Mouse (Mus musculus): ENCODE results near the gene Upk3bl.

Gene Upk3bl

DNA sequence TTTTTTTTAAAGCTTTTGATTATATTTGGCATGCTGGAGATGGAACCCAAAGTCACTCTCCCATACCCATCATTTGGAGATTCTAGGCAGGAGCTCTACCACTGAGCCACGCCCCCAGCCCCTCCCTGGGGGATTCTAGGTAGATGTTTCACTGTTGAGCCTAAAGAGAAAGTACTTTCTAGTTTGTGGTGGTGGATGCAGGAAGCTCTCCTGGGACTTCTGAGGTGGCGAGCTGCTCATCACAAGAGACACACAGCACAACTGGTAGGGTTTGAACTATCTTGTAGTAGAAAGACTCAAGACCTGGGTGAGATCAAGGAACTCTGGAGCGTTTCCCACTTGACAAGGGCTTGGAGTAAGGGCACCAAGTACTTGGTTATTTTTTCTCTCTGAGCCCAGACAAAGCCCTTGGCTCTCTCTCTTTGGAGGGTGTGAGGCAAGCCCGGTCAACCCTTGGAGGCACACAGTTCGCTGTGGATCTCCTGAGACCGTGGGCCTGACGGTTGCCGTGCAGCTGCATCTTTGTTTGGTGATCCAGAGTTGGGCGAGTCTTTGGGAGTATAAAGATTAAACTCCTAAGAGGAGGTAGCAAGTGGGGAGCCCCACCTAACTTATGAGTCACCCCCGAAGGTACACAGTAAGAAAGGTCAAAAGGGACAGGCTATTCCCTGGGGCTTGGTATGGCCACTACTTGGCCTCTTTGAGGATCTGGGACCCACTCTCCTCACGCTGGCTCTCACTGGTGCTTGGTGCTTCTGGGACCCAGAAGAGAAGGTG lies at the start of gene Upk3bl:
Gene Upk3bl (plus strand): TSS at position 192 of the 777 bp plus-strand sequence.
- no peak for DNase-seq (ENCODE audit: low spot score)

- DNase-seq (ENCODE audit: low spot score): no peak
These were observed 49.8 kb upstream of the Upk3bl start for GRCm38 (mm10) chr5:136004537-136004936.

DNA sequence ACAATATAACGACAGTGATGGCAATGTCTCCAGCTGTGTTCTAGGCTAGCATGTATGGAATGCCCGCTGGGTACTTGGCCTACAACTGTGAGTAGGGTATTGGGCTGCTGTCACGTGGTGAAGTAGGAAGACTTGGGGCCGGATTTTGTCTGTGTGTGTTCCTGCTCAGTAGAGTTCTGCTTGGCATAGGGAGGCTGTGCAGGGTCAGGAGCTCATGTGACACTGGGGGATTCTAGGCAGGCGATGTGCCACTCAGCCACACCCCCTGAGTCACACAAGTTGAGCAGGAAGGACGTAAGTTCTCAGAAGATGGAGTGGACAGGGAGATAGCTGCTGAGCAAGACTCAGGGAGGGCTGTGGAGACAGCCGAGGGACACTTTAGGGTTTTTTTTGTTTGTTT lies 46.5 kb upstream of the Upk3bl start:
- no peak for DNase-seq (ENCODE audit: low spot score)

DNA sequence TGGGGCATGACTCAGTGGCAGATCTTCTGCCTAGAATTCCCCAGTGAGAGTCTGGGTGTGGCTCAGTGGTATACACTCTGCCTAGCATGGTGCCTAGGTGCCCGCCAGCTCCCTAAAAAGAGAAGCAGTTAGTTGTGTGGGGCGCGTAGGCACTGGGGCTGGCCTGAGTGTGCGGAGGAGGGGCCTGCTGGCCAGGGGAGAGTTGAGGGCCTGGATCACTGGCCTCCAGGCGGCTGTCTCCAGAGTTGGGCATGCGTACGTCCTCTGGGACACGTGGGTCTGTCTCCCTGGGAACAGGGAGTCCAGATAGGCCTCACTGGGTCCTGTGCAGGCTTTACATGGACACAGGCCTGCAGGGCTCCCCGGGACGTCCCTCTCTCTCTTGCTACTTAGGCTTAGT lies 39.4 kb upstream of the Upk3bl start:
- no peak for DNase-seq (ENCODE audit: low spot score)

DNA sequence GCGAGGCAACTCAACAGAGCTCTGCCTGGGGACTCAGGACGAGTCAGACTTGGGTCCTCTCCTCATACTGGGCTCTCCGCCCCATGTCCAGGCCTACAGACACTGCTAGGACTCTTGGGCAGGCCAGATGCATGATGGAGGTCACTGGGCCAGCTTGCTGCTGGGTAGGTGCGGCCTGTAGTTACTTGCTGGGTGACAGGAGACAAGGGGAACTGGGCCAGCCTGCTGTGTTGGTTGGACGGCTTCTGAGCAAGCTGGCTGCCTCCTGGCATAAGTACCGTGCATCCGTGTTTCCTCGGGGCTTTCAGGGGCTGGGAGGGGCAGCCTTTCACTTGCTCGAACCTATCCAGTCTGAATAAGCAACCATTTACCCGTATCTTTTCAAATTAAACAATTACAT lies 38.7 kb upstream of the Upk3bl start:
- DNase-seq (ENCODE audit: low spot score): no peak

DNA sequence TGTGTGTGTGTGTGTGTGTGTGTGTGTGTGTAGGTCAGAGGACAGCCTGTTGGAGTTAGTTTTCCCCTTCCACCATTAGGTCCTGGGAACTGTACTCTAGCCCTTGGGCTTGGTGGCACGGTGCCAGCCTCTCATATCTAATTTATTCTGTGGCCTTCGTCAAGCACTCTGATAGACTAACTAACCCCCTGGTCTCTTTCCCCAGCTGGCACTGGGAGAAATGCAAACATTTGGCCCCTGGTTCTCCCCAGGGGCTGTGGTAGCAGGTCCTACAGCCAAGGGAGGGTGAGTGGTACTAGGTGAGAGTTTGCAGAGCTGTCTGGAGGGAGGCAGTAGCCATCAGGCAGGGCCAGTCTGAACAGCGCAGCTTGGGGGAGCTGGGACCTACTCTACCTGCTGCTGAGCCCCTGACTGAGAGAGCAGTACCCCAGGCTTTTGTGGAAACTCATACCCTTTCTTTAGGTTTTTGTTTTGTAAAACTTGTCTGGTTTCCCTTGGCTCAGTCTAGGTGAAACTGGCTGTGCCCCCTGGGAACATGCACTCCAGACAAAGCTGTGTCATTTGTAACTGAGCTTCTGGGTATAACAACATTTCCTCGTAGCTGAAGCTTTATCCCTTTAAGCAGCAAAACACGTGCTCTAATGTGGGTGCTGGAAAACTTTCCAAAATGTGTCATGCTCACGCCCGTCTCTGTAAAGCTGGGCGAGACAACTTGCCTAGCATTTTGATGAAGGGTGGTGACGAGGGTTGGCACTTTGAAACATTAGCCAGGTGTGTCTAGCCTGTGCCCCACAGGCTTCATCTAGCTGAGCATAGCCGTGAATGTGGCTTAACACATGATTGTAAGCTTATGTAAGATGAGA lies 38.0 kb upstream of the Upk3bl start:
- no peak for DNase-seq (ENCODE audit: low spot score)

DNA sequence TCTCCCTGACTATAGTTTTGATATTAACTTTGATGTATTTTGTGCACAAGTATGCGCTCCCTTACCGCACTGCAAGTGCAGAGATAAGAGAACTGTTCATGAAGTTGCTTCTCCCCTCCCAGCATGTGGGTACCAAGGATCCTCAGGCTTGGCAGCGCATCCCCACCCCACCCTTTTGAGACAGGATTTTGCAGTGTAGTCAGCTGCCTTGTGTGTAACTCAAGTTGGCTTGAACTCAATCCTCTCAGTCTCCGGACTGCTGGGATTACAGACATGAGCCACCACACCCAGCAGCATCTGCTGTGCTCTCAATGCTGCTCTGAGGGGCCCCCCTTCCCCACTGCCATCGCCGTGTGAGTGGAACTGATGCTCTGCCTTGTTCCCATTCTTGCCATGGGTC lies 37.0 kb upstream of the Upk3bl start:
- no peak for DNase-seq (ENCODE audit: low spot score)

GRCm38 (mm10) chr5:136018726-136019125 lies 35.6 kb upstream of the Upk3bl start:
- no peak for DNase-seq (ENCODE audit: low spot score)

GRCm38 (mm10) chr5:136019907-136020306 lies 34.4 kb upstream of the Upk3bl start:
- no peak for DNase-seq (ENCODE audit: low spot score)

- DNase-seq (ENCODE audit: low spot score): no peak
These were observed 28.6 kb upstream of the Upk3bl start for GRCm38 (mm10) chr5:136025712-136026111.

GRCm38 (mm10) chr5:136026859-136027258 lies 27.4 kb upstream of the Upk3bl start:
- no peak for DNase-seq (ENCODE audit: low spot score)

GRCm38 (mm10) chr5:136027612-136028311 lies 26.5 kb upstream of the Upk3bl start:
- no peak for DNase-seq (ENCODE audit: low spot score)

- DNase-seq (ENCODE audit: low spot score): no peak
These were observed 19.4 kb upstream of the Upk3bl start for GRCm38 (mm10) chr5:136034868-136035267.

DNA sequence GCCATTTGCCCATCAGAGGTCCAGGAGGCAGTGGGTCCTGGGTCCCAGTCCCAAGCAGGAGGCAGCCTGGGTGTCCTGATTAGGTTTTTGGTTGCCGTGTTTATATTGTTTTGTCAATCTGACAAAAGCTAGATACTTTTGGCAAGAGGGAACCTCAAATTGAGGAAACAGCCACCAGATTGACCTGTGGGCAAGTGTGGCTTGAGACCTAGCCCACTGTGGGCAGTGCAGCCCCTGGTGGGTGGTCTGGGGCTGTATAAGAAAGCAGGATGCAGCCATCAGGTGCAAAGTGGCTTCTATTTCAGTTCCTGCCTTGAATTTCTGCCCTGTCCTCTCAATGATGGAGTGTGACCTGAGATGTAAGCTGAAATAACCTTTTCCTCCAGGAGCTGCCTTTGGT lies 19.0 kb upstream of the Upk3bl start:
- DNase-seq (ENCODE audit: low spot score): no peak

DNA sequence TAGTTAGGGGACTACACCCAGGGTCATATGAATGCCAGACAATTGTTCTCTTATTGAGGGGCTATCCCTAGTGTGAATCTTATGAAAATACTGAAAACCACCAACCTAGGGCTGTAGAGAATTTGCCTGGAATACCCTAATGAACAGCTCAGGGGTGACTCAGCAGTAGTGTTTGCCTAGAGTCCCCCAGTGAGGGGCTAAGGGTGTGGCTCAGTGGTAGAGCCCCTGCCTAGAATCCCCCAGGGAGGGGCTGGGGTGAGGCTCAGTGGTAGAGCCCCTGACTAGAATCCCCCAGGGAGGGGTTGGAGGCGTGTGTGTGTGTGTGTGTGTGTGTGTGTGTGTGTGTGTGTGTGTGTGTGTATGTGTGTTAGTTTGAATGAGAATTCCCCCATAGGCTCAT lies 17.6 kb upstream of the Upk3bl start:
- no peak for DNase-seq (ENCODE audit: low spot score)

DNA sequence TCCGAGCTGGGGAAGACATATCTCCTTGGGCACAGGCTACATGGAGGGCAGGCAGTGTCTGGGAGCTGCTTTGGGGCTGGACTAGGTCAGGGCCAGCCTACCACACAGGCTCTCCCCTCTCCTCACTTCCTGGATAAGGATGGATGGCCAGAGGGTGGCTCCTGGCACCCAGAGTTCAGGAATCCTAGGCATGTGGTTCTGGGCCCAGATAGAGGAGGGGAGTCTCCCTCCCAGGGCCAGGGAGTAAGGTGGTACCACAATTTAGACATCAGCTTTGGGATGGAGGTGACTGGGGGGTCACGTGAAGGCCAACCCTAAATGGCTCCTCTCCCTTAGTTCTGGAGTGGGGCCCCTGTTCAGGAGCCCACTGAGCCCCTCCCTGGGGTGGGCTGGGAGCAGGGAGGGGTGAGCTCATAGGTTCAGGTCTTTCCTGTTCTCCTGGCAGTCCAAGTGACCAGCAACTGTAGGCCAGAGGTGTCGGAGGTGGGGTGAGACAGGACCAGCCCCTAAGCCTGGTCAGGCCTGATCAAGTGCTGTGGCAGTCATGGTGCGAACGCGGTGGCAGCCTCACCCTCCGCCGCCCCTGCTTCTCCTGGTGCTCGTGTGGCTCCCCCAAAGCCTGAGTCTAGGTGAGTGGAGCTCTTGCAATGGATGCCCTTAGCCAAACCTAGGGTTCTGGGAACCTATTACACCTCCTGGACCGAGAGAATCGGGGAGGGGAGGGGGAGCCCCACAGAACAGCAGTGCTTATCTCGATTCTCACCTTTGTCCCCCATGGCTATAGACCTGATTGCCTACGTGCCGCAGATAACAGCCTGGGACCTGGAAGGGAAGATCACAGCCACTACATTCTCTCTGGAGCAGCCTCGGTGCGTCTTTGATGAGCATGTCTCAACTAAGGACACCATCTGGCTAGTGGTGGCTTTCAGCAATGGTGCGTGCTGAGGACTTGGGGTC lies 15.8 kb upstream of the Upk3bl start, which contains the start of gene Upk3b:
Gene Upk3b (plus strand): TSS at position 239 of the 957 bp plus-strand sequence.
- no peak for DNase-seq (ENCODE audit: low spot score)

GRCm38 (mm10) chr5:136040210-136040609 lies 14.1 kb upstream of the Upk3bl start:
- DNase-seq (ENCODE audit: low spot score): no peak

- no peak for DNase-seq (ENCODE audit: low spot score)
These were observed 13.0 kb upstream of the Upk3bl start for GRCm38 (mm10) chr5:136041260-136041659.

DNA sequence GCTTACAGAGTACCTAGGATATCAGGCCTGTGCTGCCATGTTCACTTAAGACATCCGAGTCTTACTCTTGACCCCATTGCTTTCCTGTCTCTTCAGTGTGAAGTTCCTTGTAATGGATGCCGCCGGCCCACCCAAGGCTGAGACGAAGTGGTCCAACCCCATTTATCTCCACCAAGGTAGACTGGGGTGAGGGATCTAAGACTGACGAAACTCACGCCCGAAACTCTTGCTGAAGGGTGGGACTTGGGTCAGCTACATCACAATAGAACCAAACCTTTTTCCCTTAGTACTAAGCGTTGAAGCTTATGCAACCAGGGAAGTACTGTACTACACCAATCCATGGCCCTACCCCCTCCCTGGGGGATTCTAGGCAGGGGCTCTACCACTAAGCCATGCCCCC lies 12.6 kb upstream of the Upk3bl start:
- no peak for DNase-seq (ENCODE audit: low spot score)

DNA sequence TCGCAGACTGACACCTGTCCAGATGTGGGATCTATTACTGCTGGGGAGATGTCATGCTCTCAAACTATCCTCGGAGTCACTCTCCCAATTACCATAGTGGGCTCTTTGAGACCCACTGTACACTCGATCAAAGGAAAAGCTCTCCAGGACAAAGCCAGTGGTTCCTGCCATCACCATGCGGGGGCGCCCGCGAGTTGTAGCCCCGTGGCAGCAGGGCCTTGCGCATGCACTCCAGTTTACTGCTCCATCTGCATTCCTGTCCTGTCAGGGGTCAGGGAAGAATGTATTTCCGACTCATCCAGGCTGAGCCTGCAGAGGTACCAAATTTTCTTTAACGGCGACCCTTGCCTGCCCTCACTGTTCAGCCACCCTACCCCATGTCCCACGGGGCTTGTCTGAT lies 9.4 kb upstream of the Upk3bl start:
- no peak for DNase-seq (ENCODE audit: low spot score)

GRCm38 (mm10) chr5:136045408-136045807 lies 8.9 kb upstream of the Upk3bl start:
- no peak for DNase-seq (ENCODE audit: low spot score)
